Mouse (Mus musculus) 3134 (cell line): ENCODE measurements at regions not wholly inside any gene's neighbourhood (a gene's known extent, or its start where the extent isn't known, plus 50 kb on each side); places are given as distances from the start of the nearest gene placed in this dataset.
A peak's percentile ranks its signal among the peaks of the same experiment; 100 is the strongest.

Experiments
- DNase-seq: peaks from one replicate; pipeline ENCODE4 v3.0.0-alpha.2; 2011; ENCODE audit warnings: low spot score; ENCODE audit not compliant: insufficient read length; ENCODE audit errors: extremely low read depth

DNA sequence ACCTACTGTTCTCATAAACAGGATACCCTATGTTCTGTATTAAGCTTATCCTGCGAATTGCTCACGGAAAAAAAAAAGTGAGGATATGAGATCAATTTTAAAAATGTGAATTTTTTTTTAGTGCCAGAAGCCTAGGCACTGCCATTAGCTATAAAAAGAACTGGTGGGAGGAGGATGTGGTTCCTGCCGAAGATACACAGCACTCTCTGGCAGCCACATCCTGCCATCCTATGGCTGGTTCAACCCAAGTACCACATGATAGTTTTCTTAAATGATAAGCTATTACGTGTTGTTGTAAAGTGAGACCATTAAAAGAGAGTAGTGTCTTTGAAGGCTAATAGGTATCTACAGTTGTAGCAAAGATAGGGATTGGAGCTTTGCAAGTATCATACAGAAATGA, 58.2 kb upstream of the Ppp3ca start:
- DNase-seq = no peak

DNA sequence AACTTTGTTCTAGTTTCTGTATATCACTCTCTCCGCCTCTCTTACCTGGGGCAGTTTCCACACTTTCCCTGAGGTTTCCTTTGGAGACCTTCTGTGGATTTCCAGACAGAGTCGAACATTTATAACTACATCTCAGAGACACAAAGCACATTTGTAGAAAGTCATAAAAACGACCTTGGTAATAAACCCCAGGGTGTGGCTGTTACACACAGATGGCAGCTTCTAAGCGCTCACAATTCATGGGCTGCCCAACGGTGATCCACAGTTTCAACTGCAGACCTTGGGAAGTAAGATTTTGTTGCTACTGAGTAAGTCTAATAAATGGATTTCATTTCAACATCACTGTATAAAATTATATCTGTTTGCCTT, 59.4 kb upstream of the Ppp3ca start:
- DNase-seq = no peak

DNA sequence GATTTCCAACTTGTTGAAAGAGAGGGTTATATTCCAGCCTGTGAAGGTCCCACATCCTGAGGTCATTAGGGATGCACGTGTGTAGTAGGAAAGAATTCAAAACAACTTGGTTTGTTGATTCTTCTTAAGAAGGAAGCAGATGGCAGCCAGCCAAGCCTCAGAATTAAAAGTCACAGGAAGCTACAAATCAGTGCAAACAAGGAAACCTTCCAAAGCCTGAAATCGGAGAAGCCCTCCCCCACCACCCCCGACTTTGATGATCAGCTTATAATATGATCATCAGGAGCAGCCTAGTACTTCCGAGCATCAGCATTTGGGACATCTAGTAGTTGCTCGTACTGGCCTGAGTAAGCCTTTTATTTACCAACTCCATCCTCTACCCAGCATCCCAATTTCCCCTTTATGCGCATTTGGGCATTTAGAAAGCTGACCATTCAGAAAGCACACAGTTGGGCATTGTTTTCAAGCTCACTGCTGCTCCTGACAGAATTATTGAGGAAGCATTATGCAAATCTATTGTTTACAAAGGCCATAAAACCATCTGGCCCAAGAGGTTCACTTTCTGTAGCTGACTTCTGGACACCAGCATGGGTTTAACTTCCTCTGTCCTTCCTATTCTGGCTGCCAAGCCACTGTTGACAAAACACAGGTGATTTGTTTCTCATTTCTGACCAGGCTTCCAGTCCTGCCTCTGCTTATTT, 59.9 kb upstream of the Ppp3ca start:
- no peak for DNase-seq

DNA sequence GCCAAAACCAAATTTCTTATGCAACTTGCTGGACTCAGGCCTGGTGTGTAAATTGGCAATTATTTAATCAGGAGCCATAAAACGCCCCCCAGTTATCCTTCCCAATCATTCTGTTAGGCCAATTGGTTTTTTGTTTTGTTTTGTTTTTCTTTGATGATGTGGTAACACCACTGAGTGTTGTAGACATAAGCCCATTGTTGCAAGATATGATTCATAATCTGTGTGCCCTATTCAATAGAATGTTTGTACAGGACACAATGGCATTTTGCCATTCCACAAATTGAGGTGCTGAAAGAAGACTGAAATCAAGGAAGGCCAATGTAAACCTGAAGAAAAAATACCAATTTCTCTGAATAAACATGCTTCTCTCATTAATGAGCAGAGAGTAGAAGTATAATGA, 68.2 kb upstream of the Ppp3ca start:
- peak; percentile 51 for DNase-seq

DNA sequence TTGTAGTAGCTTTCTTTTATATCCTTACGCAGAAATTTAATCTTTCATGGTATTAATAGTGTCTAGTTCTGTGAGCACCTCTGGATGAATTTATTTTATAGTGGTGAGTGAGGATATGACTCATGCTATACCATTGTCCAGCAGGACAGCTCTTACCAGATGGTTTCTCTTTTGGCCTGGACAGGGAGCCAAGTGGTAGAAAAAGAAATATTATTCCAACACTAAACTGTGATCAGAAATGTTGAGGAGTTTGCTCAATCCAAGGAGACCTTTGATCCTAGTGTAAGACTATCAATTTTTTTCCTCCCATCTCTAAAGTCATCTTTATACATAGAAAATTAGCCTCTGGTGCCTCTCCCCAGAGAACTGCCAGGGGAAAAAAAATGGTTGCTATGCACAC, 86.0 kb upstream of the Ppp3ca start:
- peak; percentile 32 for DNase-seq

DNA sequence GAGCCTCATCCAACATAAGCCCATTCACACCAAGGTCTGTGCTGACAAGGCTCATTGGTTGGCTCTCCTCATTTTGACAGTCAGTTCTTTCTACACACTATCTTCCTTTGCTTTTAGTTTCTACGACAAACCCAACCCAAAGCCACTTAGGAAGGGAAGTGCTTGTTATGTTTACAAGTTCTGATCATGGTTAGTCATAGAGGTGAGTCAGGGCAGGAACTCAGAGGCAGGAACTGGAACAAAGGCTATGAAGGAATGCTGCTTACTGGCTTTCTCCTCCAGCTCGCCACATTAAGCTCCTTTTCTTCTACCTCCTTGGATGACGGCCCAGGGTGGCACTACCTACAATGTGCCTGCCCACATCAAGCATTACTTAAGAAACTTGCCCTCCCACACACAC, 91.9 kb upstream of the Ppp3ca start:
- peak; percentile 67 for DNase-seq

DNA sequence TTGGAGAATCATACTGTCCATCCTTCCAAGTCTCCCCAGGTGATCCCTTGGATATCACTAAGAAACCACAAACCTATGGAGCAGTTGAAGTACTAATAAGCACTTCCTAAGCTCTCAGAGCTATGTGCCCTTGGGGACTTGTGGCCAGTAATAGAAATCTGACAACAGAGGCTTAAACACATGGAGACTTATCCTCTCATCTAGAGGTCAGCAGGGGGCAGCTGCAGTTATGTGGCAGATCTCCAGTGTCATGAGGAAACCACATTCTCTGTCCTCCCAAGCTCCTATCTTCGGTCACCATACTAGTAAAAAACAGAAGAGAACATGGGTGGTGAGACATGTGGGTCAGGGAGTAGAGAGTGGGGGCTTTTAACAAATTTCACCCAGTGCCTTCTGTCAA, 99.4 kb upstream of the Ppp3ca start:
- DNase-seq = no peak

DNA sequence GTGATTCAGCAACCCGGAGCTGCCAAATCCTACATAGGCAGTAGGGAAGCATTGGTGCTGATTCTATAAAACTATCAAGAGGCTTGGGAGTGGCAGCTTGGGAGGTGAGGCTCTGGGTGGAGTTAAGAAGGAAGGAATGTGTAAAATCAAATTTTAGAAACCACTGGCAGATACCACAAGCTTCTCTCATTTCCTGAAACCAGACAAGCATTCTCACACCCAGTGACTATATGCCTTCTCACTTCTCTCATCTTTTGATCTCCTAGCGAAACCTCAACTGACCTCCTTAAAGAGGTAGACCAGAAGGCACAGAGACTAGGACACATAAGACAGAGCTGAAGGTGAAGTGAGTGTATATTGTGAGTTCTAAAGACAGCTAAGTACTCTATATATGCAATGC, 113.4 kb upstream of the Ppp3ca start:
- peak; percentile 48 for DNase-seq

DNA sequence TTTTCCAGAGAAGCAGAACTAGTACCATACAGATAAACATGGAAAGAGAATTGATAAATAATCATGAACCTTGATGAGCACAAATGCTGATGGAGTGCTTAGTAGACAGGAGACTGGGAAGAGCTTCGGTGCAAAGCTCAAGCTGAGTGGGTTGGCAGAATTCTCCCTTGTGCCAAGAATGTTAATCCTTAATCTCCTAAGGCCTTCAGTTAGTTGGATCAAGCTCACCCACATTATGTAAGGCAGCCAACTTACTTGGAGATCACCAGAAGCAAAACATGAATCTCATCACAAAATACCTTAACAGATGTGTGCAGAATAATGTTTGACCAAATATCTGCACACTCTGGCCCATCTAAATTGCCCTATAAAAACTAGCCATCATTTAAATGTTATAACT, 120.5 kb upstream of the Ppp3ca start:
- no peak for DNase-seq

DNA sequence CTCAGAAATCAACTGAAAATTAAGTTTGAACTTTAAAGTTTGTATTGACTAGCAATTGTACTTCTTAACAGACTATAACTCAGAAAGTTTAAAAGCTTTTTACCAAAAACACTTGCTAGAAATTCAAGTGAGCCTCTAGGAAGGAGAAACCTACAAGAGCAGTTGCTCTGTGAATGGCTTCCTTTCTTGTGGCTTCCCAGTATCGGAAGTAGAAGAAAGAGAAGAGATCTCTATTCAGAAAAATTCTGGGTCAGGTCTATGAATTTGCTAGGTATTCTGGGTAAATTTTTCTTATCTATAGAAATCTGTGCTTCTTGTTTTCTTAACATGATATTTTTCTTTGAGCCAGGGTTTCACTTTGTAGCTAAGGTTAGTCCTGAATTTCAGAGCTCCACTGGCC, 138.3 kb upstream of the Ppp3ca start:
- no peak for DNase-seq

DNA sequence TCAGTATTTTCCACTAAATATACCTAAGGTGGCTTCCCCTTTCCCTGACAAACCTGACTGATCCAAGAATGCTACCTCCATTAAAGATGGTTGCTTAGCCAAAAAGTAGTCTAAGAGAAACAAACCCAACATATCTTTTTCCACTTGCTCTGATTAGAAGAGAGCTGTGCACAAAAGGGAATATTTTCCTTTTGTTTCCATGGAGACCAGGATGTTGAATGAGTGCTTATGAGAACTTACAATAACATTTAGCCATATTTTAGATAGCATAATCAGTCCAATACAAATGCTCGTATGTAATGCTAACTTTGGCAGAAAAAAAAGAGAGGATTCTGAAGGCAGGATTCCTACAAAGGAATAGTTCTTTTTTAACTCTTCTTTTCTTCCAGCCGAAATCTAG, 161.3 kb upstream of the Ppp3ca start:
- DNase-seq = no peak

DNA sequence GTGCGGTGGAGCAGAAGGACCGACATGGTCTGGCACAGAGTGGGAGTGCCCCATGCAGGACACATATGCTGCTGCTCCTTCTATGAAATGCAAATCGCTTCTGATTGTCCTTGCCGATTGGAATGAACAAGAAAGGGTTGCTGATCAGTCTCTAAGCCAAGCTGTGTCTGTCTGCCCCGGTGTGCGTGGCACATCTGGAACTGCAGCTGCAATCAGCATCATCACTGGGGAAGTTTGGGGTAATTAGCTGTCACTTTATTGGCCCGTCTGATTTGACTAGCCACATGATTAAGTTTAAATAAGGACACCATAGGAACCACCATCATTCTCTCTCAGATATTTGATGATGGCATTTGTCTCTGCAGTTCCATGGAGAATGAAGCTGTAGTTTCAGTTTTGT, 162.9 kb upstream of the Ppp3ca start:
- no peak for DNase-seq

DNA sequence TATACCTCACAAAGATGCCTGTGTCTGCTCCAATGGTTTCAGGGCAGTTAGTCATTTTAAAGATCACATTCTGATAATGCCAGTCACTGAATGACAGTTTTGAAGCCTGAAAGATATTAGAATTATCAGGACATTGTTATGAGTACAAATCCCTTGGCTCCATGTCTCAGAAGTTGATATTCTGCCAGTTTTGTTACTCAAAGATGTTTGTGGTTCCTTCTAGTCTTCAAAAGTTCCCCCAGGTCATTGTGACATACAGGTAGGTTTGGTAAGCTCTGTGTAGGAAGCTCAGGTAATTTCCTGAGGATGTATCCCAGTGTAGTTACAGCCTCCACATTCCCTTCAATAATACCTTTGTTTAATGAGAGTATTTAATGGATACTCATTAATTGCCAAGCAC, 169.0 kb upstream of the Bank1 start:
- no peak for DNase-seq

DNA sequence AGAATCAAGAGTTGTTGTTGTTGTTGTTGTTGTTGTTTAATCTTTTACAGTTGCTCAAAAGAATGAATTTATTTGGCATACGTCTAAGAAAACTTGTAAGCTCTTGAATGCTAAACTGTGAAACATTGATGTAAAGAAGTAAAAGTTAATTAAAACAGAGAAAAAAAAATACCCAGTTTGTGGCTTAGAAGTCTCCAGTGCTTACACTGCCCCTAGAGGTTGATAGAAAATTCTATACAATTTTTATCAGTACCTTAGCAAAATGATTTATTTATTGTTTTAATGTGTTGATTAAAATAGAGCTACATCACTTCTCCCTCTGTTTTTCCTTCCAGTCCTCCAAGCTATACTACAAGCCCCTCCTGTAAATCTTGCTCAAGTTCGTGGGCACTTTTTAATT, 165.8 kb upstream of the Bank1 start:
- DNase-seq = no peak

DNA sequence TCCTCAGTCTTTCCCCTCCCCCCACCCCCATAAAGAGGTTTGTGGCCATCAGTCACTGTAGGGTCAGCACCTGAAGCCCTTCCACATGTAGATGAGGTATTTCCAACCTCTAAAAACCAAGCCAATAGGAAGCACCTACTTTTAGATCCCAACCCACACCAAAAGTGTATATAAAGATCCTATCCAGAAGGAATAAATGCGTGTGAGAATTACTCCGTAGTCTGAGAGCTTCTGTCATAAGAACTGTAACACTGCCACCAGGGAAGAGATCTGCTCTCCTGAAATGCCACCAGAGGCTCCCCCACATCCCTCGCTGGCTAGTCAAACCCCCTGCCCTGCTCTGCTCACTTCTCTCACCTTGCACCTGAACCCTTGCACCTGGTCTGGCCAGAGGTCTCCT, 145.8 kb upstream of the Bank1 start:
- DNase-seq = no peak

DNA sequence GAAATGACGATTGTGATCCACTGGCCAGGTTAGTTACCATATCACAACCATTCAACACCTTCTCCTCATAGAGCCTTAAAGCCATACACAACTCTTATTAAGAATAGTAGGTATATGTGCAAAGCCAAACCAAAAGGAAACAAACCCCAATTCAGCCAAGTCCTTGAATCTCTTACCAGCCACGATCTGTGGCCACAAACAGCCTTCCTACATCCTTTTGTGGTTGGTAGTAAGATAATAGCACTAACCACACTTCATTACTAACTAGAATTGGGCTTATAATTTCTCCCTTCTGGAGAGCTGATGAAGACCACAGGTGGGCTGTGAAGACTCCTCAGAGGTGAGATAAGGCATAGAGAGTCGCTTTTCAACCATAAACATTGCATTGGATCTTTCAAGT, 136.9 kb upstream of the Bank1 start:
- no peak for DNase-seq

DNA sequence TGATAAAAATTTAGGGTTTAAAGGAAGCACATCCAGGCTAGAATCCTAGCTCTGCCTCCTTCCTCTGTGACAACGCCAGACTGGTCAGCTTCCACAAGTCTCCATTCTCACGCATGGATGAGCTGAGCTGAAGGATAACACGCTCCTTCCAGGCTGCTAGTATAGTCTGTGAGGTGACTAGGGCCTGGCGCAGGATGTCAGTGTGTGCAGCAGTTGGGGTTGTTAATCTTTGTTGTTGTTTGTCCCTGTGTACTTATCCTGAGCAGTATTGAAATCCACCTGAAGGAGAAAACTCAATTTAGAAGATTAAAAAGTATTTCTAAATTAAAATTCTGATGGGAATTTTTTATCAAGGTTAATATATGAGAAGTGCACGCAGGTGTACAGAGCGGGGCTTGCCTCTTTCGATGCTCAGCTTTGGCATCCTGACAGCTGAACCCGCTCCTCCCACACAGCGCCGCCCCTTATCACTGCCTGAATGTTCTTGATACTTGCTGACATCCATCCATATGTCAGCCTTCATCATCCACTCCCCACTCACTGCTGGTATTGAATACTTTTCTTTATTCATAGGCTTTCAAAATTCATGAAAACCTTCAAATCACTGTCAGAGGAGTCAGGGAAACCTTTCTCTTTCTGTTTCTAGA, 130.7 kb upstream of the Bank1 start:
- DNase-seq = no peak

DNA sequence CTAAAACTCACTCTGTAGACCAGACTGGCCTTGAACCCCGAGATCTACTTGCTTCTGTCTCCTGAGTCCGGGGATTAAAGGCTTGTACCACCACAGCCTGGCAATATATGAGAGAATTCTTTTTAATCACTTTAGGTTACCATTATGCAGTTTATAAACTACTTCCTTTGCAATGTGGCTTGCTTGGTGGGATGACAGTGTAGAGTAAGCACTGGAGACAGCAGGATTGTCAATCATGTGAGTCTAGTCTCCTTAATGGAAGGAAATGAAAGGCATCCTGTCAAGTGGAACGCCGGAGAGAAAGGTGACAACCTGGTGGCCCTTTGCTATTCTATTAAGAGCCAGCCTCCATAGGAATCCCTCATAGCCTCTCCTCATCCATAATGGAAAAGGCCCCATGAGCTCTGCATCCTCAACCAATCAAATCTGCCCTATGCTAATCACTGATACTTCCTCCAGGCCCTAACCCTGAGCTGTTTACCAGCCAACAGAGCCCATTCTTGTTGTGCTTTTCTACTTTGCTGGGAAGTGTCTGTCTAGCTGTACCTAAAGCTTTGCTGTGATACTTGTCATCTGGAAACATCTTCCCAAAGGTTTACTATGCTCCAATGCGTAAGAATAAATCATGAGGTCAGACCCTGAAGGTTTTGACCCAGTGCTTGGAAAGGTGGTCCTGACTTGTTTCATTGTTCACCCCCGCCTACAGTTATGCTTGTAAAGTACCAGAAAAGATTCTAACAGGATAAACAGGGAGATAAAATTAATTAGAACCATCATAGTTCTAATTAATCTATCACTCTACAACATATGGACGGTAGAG, 130.0 kb upstream of the Bank1 start:
- no peak for DNase-seq

DNA sequence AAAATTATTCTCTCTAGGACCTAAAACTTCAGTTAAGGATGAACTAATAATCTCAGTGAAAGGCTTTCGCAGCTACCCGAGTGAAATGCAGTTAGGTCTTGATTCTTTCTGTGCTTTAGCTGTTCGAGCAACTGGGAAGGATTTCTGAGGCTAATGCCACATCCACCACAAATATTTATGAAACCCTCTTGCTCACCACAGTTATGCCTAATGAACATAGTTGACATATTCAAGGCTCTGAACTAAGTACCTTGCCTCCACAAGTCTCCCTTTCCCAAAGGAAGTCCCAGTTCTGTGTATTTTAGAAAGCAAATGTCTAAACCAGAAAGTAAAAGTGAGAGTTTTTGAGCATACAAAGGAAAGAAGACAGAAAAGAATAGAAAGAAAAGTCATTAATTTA, 129.1 kb upstream of the Bank1 start:
- DNase-seq = peak; percentile 66

DNA sequence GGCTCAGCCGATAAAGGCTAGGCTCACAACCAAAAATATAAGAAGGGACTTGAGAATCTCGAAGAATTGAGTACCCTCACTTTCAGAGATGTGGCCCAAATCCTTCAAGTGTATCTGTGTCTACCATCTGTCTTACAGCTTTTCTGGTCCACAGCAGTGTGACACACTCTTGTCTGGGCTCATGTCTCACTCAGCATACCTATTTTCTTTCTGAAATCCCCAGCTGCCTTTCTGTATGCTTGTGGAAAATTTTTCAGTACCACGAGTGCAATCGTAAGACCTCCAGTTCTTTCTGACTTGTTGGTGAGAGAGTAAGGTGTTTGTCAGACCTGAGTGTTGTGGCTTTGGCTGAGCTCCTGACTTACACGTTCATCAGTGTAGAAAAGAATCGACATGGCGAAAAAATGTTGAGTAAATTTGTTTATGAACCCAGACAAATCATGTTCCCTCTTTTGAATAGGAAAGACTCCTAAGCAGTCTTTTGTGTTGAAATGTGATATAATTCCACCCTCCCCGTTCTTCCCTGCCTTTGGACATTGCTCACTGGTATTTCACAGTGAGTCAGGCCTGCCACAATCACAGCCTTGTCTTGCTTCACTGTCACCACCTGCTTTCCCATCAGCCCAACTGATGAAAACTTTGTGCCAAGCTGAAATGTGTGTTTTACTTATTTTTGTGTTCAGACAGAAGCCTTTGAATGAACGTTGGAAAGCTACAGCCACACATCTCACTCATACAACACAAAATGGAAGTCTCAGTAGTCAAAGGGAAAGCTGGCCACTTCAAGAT, 125.3 kb upstream of the Bank1 start:
- peak; percentile 49 for DNase-seq

DNA sequence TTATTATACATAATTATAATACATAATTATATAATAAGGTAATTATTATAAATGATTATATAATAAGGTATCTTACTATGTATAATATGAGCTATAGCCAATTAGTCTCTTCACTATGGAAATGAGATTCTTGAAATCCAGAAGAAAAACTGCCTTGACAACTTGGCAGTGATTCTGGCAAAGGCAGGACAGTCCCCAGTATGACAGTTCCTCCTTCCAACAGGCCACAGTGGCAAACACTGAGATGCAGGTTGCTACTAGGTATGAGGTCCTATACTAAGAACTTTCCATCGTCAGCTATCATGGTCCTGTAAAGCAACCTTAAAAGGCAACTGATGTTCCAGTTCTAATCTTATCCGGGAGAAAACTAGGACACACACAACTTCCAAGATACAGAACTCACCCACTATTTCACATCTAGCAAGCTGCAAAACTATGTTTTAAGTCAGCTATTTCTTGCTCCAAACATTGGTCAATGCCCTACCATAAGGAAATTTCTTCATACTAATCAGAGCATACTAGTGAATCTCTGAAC, 124.6 kb upstream of the Bank1 start:
- DNase-seq = no peak
